Mouse (Mus musculus): ENCODE data around the gene Anks3. TPM values are rescaled to one million over a fixed set of nuclear protein-coding genes. Genes with fewer than 3 reads are reported as not detected.

Gene Anks3
- total and polyA plus RNA-seq, 3 experiments, result 27.1 to 33.9 TPM; not detected in 1

DNA sequence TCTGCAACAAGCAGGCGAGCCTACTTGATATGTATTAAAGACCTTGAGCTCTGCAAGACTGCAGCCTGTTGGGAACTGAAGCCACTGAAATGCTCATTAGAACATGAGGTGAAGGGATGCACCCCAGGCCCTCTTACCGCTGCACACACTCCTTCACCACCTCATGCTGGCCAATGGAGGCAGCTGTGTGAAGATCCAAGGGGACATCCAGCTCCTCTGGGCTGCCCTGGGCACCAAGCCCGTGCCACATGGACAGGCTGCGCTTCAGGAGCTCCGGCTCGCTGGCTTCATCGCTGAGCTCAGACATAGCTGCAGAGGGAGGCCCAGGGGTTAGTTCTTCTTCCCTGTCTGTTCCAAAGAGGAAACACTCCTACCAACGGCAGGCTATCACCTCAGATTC lies 3.7 kb downstream of the Anks3 start:
- H3K9ac ChIP-seq (ENCODE audit: control insufficient read depth, low read depth, low read length, poor library complexity, severe bottlenecking), result no peak overlapping the region
- TF ChIP-seq MAFK (IDR thresholded peaks at IDR 0.05; ENCODE audit: borderline replicate concordance, low read depth, low read length) (no peak), EP300 (IDR thresholded peaks at IDR 0.05; ENCODE audit: low read depth in 1 of 2, low read length in 2 of 2) (no peak), POLR2A (IDR thresholded peaks at IDR 0.05; ENCODE audit: control insufficient read depth in 1 of 2, insufficient read depth in 1 of 2, low read depth in 1 of 2, low read length in 2 of 2, poor library complexity in 1 of 2) (no peak), ZC3H11A (IDR thresholded peaks at IDR 0.05; ENCODE audit: low read depth, low read length) (no peak), NRF1 (IDR thresholded peaks at IDR 0.05; ENCODE audit: insufficient read depth, low read depth, low read length, poor library complexity, severe bottlenecking) (no peak), TCF12 (IDR thresholded peaks at IDR 0.05; ENCODE audit: low read depth, low read length) (no peak), MXI1 (IDR thresholded peaks at IDR 0.05; ENCODE audit: low read depth, low read length) (no peak), UBTF (IDR thresholded peaks at IDR 0.05; ENCODE audit: borderline replicate concordance, insufficient read depth, low read depth, low read length) (no peak)
- DNase-seq (ENCODE audit: low read depth, low spot score), result no peak
- H3K79me2 ChIP-seq (ENCODE audit: control insufficient read depth, insufficient read depth, low read length, poor library complexity), result peaks cover 19% of the 10 kb centered on the region
- no peaks in the 10 kb centered on the region for H3K9me3 ChIP-seq (replicated peaks; ENCODE audit: insufficient read depth, low read length)
- no peak overlapping the region for H3K4me3 ChIP-seq (ENCODE audit: control insufficient read depth in 1 of 2, insufficient read depth in 1 of 2, low read depth in 2 of 2, low read length in 2 of 2)
- peaks cover 0 to 9% of the 10 kb centered on the region in 2 experiments; a peak in 1 of 4 replicates for H3K4me1 ChIP-seq (ENCODE audit: control insufficient read depth in 1 of 2, insufficient read depth in 2 of 2, low read length in 2 of 2)
- no peak overlapping the region for H3K27ac ChIP-seq (ENCODE audit: control insufficient read depth, low read depth, low read length)
- peaks cover 0 to 4% of the 10 kb centered on the region in 2 experiments; a peak in 2 of 4 replicates for H3K36me3 ChIP-seq (ENCODE audit: control insufficient read depth in 1 of 2, insufficient read depth in 2 of 2, low read length in 2 of 2)
- no peaks in the 10 kb centered on the region for H3K27me3 ChIP-seq (ENCODE audit: control insufficient read depth in 1 of 2, insufficient read depth in 2 of 2, low read length in 2 of 2)

DNA sequence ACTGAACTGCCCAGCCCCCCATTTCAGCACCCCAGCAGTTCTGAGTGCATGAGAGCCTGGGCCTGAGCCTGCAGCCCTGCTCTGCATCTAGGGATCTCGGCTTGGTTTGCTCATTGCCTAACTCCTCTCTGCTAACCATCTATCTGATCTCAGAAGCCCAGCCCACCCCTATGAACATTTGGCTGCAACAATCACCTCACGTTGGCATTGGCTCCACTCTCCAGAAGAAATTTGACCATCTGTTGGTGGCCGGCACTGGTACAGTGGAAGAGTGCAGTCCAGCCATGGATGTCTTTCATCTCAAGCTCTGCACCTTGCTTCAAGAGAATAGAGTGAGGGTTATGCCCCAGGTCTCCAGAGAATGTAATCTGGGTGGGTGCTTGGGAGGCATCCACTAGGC lies 6.6 kb downstream of the Anks3 start:
- H3K4me3 ChIP-seq (ENCODE audit: control insufficient read depth in 1 of 2, insufficient read depth in 1 of 2, low read depth in 2 of 2, low read length in 2 of 2), result no peak overlapping the region
- no peak for DNase-seq (ENCODE audit: low read depth, low spot score)
- H3K9me3 ChIP-seq (replicated peaks; ENCODE audit: insufficient read depth, low read length), result no peaks in the 10 kb centered on the region
- TF ChIP-seq BHLHE40 (IDR thresholded peaks at IDR 0.05; ENCODE audit: borderline replicate concordance, low read depth, low read length) (no peak), ZNF384 (IDR thresholded peaks at IDR 0.05; ENCODE audit: low read depth, low read length) (no peak), TAL1 (IDR thresholded peaks at IDR 0.05; ENCODE audit: low read length) (no peak), CHD1 (IDR thresholded peaks at IDR 0.05; ENCODE audit: low read depth, low read length) (no peak), POLR2AphosphoS5 (IDR thresholded peaks at IDR 0.05; ENCODE audit: borderline replicate concordance, low read depth, low read length) (no peak), ELF1 (IDR thresholded peaks at IDR 0.05; ENCODE audit: low read depth, low read length) (no peak), NELFE (IDR thresholded peaks at IDR 0.05; ENCODE audit: low read depth, low read length) (no peak), HCFC1 (IDR thresholded peaks at IDR 0.05; ENCODE audit: low read depth, low read length) (no peak), E2F4 (IDR thresholded peaks at IDR 0.05; ENCODE audit: borderline replicate concordance, low read depth, low read length) (no peak), ZKSCAN1 (IDR thresholded peaks at IDR 0.05; ENCODE audit: low read depth, low read length) (no peak), MXI1 (IDR thresholded peaks at IDR 0.05; ENCODE audit: low read depth, low read length) (no peak), POLR2AphosphoS2 (IDR thresholded peaks at IDR 0.05; ENCODE audit: low read length) (no peak), TCF12 (IDR thresholded peaks at IDR 0.05; ENCODE audit: low read depth, low read length) (no peak), EP300 (IDR thresholded peaks at IDR 0.05; ENCODE audit: low read depth in 1 of 2, low read length in 2 of 2) (no peak), MYC (IDR thresholded peaks at IDR 0.05; ENCODE audit: low read depth, low read length) (no peak), NRF1 (IDR thresholded peaks at IDR 0.05; ENCODE audit: insufficient read depth, low read depth, low read length, poor library complexity, severe bottlenecking) (no peak), UBTF (IDR thresholded peaks at IDR 0.05; ENCODE audit: borderline replicate concordance, insufficient read depth, low read depth, low read length) (no peak)
- no peaks in the 10 kb centered on the region for H3K27me3 ChIP-seq (ENCODE audit: control insufficient read depth in 1 of 2, insufficient read depth in 2 of 2, low read length in 2 of 2)
- no peaks in the 10 kb centered on the region for H3K4me1 ChIP-seq (ENCODE audit: control insufficient read depth in 1 of 2, insufficient read depth in 2 of 2, low read length in 2 of 2)
- peaks cover 0 to 2% of the 10 kb centered on the region in 2 experiments; a peak in 1 of 4 replicates for H3K36me3 ChIP-seq (ENCODE audit: control insufficient read depth in 1 of 2, insufficient read depth in 2 of 2, low read length in 2 of 2)
- no peak overlapping the region for H3K9ac ChIP-seq (ENCODE audit: control insufficient read depth, low read depth, low read length, poor library complexity, severe bottlenecking)
- H3K27ac ChIP-seq (ENCODE audit: control insufficient read depth, low read depth, low read length), result no peak overlapping the region
- H3K79me2 ChIP-seq (ENCODE audit: control insufficient read depth, insufficient read depth, low read length, poor library complexity), result peaks cover 7% of the 10 kb centered on the region; the same call in 1 of the 2 replicates
